Mouse (Mus musculus): ENCODE data around the gene Kcnab1.
A peak's percentile ranks its signal among the peaks of the same experiment; 100 is the strongest.

The Kcnab1 gene

GRCm38 (mm10) chr3:65108945-65109921 lies at the start of gene Kcnab1:
Gene Kcnab1 (plus strand): TSS chr3:65109384.
- DNase-seq (ENCODE audit: low spot score), result peak; percentile 64

- no peak for DNase-seq (ENCODE audit: low spot score)
Measured at GRCm38 (mm10) chr3:65088295-65088694, 20.9 kb upstream of the Kcnab1 start.

DNA sequence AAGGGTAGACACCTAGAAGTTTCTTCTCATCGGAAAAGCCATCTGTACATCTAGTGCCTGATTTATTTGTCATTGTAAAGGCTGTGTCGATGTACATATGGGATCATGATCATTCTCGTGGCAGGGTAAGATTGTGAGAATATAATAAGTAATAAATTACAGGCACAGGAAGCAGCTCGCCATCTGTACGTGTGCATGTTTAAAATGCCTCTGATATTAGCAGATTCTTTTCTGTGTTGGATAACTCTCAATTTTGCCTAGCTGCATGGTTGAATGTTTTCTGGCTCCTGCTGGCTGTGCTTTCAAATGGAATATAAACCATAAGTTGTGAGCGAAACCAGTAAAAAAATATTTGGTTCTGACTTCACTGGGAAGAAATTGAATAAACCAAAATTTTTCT lies 5.1 kb upstream of the Kcnab1 start:
- no peak for DNase-seq (ENCODE audit: low spot score)

DNA sequence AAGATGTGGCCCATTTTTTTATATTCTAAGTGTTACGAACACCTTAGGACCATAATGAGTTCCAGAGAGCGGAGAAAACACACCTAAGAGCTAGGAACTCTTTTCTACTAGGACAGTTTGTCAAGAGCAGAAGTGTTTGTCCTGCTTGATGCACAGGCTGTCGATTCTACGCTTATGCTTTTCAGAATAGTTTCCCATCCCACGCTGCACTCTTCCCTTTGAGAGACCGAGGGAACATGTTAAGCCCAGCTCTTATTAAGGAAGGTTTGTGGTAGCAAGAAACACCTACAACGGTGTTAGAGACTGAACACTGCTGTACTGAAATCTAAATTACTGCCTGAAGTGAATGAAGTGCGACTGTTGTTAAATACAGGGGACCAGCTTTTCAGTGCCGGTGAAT lies 1.0 kb downstream of the Kcnab1 start:
- no peak for DNase-seq (ENCODE audit: low spot score)

GRCm38 (mm10) chr3:65111176-65111575 lies 2.0 kb downstream of the Kcnab1 start:
- DNase-seq (ENCODE audit: low spot score), result no peak

- DNase-seq (ENCODE audit: low spot score), result no peak
Measured at GRCm38 (mm10) chr3:65115164-65115563, 6.0 kb downstream of the Kcnab1 start.

DNA sequence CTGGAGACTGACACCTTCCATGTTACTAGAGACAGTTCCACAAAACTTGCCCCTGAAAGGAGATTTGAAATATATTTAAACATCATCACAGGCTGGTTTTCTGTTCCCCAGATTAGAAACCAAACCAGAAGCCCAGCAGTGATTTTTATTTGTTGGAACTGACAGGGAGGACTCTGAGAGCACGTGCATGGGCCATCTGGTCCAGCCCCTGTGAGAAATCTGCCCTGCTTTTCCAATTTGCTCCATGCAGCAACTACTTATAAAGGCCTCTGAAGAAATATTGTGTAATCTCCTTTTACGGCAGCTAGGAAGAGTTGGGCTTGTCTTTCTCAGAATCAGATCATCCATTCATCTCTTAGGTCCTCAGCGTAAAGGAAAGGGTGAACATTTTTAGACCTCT lies 7.8 kb downstream of the Kcnab1 start:
- DNase-seq (ENCODE audit: low spot score), result no peak

DNA sequence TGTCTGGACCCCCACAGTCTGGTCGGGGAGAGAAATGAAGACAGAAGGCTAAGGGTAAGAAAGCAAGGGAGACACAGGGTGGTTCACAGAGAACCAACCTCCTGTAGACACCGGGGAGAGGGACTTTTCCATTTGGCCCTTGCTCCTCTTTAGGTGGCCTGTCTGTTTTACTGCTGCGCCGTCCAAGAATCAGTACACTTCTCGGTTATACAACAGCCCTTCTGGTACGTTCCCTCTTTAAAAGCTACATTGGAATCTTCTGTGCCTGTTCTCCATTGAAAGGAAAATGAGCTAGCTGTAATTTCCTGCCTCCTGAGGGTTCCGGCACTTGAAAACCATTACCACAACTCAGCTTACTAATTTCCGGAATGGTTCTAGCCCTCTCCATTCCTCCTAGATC lies 8.2 kb downstream of the Kcnab1 start:
- DNase-seq (ENCODE audit: low spot score), result no peak

- no peak for DNase-seq (ENCODE audit: low spot score)
Measured at GRCm38 (mm10) chr3:65124975-65125374, 15.8 kb downstream of the Kcnab1 start.

GRCm38 (mm10) chr3:65129625-65130024 lies 20.4 kb downstream of the Kcnab1 start:
- DNase-seq (ENCODE audit: low spot score), result no peak

DNA sequence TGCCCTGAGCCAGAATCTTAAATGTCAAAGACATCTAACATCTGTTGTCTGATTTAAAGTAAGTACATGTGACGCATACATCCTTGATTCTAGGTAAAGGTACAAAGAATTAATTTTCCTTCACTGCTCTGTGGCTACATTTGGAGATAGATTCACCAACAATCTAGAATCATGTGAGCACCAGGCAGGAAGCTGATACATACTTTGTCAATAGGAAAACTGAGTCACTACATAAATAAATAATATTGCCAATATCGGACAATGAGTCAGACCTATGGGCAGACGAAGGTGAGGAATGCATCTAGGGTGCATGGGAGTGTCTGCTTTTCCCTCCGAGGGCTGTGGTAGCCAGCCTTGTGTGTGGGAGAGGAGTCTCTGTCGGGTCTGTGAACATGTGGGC lies 25.7 kb downstream of the Kcnab1 start:
- DNase-seq (ENCODE audit: low spot score), result no peak

DNA sequence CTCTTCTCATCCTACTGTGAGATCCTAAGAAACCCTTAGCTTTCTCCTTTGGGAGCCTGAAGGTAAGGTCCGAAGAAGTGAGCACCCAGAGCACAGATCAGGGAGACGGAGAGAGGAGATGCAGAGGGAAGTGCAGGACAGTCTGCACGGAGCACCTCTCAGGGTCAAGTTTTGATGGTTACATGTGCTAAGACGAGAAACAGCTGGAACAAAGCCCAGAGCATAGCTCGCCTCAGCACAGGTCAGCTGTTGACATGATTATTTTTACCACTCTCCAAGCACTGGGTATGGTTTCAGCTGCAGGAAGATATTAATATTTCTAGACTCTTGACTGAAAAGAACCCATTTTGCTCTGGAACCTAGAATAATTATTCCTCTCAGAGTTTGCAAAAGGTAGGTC lies 27.7 kb downstream of the Kcnab1 start:
- DNase-seq (ENCODE audit: low spot score), result no peak

GRCm38 (mm10) chr3:65138739-65139138 lies 29.6 kb downstream of the Kcnab1 start:
- DNase-seq (ENCODE audit: low spot score), result no peak

DNA sequence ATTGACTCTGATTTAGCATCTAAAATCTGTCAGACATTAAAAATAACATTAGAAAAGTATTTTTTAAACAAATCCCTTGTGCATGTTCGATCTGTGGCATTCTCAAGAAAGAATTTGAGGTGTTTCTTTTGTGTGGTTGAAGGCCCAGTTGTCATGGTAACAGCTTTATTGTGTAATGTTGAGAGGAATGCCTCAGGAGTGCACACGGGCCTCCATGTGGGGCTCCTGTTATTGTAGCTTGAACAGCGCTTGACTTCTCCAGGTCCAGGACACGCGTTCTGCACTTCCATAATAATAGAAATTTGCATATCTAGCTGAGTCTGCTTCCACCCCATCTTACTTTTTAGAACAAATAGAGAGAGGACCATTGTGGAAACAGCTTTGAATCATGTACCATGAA lies 36.0 kb downstream of the Kcnab1 start:
- DNase-seq (ENCODE audit: low spot score), result no peak

DNA sequence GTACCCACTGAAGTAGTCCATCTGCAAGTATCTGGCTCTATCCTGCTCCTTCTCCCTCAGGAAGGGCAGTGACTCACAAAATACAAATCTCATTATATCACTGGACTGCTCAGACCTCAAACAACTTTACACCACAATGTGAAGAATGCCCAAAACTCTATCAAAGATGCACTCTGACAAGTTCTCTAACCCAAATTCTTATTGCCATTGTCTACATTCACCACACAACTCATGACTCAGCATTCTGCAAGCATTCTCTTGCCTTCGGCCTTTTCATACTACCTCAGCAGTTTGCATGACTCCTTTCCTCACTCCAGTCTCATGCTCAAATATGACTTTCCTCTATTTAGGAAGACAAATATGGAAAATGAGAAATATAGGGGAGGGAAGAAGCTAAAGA lies 42.6 kb downstream of the Kcnab1 start:
- DNase-seq (ENCODE audit: low spot score), result no peak

- DNase-seq (ENCODE audit: low spot score), result no peak
Measured at GRCm38 (mm10) chr3:65172964-65173363, 63.8 kb downstream of the Kcnab1 start.

DNA sequence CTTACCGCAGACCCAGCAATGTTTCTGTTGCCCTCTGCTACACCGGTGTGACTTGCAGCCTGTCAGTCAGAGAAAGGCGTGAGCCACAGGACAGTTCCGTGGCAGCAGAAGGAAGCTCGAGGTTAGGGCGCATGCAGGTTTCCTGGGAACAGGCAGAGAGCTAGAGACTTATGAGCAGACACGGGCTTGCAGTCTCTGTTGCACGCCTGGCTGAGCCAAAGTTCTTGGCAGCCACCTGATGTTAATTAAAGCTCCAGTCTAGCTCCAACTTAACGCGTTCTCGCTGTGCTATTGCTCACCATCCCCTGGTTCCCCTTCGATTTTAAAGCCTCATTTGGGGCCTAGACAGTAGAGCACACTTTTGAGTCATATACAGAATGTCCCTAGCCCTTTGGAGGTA lies 65.4 kb downstream of the Kcnab1 start:
- DNase-seq (ENCODE audit: low spot score), result no peak

DNA sequence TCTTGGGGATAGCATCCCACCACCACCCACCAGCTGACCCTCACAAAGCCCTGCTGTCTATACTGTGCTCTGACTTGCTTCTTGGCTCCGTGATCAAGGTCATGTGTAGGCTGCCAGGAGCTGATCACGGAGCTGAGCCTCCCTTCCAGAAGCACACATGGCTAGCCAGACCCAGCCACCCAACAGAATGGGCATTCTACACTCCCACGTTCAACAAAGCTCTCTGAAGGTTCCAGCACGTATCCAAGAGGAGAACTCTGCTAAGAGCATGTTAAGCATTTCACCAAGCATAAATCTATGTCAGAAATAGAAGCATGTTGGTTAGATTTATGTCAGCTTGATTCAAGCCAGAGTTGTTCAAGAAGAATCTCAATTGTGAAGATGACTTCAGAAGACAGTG lies 66.6 kb downstream of the Kcnab1 start:
- DNase-seq (ENCODE audit: low spot score), result no peak

DNA sequence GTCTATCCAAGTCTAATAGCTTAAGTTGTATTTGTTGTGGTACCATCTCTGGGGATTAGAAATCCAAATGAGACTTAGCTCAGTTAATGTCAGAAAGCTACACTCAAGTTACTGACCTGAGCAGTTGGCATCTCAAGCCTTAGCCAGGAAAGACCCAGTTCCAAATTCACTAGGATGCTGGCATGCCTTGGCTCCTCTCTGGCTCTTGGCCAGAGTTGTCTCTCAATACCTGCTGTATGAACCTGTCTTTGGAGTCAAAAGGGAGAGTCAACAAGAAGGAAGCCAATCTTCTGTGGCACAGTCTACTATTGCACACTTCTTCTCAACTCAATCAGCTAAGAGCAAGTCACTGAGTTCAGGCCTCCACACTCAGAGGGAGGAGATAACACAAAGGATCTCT lies 67.7 kb downstream of the Kcnab1 start:
- no peak for DNase-seq (ENCODE audit: low spot score)

GRCm38 (mm10) chr3:65187833-65188698 lies 78.9 kb downstream of the Kcnab1 start:
- no peak for DNase-seq (ENCODE audit: low spot score)

GRCm38 (mm10) chr3:65200611-65201010 lies 91.4 kb downstream of the Kcnab1 start:
- no peak for DNase-seq (ENCODE audit: low spot score)

- peak; percentile 32 for DNase-seq (ENCODE audit: low spot score)
Measured at GRCm38 (mm10) chr3:65203361-65204117, 94.4 kb downstream of the Kcnab1 start.

Measured in retina, embryonic 14.5 days (tissue).